Mouse (Mus musculus): ENCODE measurements at regions not wholly inside any gene's neighbourhood (a gene's known extent, or its start where the extent isn't known, plus 50 kb on each side); places are given as distances from the start of the nearest gene placed in this dataset.

GRCm38 (mm10) chr13:63701199-63702175 lies 113.6 kb upstream of the Ercc6l2 start:
- Histone ChIP-seq H3K9ac (ENCODE audit: low read depth, poor library complexity, severe bottlenecking) (no peak overlapping the region), H3K36me3 (ENCODE audit: control insufficient read depth, insufficient read depth, low read length, poor library complexity, severe bottlenecking) (no peaks in the 10 kb centered on the region), H3K4me1 (ENCODE audit: control insufficient read depth, insufficient read depth, low read length) (no peaks in the 10 kb centered on the region), H3K9me3 (replicated peaks; ENCODE audit: control insufficient read depth, insufficient read depth, low read length, poor library complexity, severe bottlenecking) (no peaks in the 10 kb centered on the region), H3K27me3 (ENCODE audit: control insufficient read depth, insufficient read depth, low read length, poor library complexity, severe bottlenecking) (no peaks in the 10 kb centered on the region), H3K4me3 (ENCODE audit: low read depth, low read length) (no peak overlapping the region), H3K27ac (ENCODE audit: insufficient read depth, low read length) (no peak overlapping the region)
- TF ChIP-seq CTCF (IDR thresholded peaks at IDR 0.05; ENCODE audit: low read depth, low read length) (no peak), POLR2A (IDR thresholded peaks at IDR 0.05; ENCODE audit: insufficient read depth, low read length) (no peak), EP300 (IDR thresholded peaks at IDR 0.05; ENCODE audit: insufficient read depth, low read depth, low read length) (no peak)

DNA sequence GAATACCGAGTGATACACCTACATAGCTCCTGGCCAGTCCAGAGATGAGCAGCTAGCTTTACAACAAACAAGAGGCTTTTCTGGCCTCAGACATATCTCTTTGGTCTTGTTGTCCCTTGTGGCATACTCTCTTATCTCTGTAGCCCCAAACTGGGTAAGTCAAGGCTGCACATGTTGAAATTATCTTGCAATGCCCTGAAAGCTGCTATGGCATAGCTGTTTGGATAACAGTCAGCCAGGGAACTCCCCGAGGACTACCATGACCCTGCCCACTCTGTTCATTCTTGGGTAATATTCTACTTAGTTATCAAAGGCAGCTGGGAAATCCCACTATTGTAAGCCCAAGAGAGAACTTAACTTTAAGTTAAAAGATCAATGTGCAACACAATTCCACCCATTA lies 106.5 kb upstream of the Ercc6l2 start:
- Histone ChIP-seq H3K36me3 (ENCODE audit: control insufficient read depth, insufficient read depth, low read length, poor library complexity, severe bottlenecking) (no peaks in the 10 kb centered on the region), H3K9ac (ENCODE audit: low read depth, poor library complexity, severe bottlenecking) (no peak overlapping the region), H3K4me3 (ENCODE audit: low read depth, low read length) (no peak overlapping the region), H3K9me3 (replicated peaks; ENCODE audit: control insufficient read depth, insufficient read depth, low read length, poor library complexity, severe bottlenecking) (no peaks in the 10 kb centered on the region; the same call in 1 of the 2 replicates), H3K27me3 (ENCODE audit: control insufficient read depth, insufficient read depth, low read length, poor library complexity, severe bottlenecking) (no peaks in the 10 kb centered on the region), H3K27ac (ENCODE audit: insufficient read depth, low read length) (no peak overlapping the region), H3K4me1 (ENCODE audit: control insufficient read depth, insufficient read depth, low read length) (no peaks in the 10 kb centered on the region)
- TF ChIP-seq CTCF (IDR thresholded peaks at IDR 0.05; ENCODE audit: low read depth, low read length) (no peak), POLR2A (IDR thresholded peaks at IDR 0.05; ENCODE audit: insufficient read depth, low read length) (no peak), EP300 (IDR thresholded peaks at IDR 0.05; ENCODE audit: insufficient read depth, low read depth, low read length) (no peak)

DNA sequence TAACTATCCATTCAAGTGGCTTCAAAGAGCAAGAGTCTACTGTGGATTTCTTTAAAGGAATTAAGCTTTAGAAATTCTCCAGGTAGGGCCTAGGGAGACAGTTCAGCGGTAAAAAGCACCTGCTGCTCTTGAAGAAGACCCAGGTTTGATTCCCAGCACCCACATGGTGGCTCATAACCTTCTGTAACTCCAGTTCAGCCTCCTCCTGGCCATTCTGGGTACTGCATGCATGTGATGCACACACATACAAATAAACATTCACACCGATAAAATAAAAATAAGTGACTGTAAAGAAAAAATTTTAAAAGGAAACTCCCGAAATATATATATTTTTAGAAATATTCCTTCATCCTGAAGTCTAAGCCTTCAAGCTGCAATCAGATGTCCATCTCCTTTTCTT lies 101.9 kb upstream of the Ercc6l2 start:
- no peaks in the 10 kb centered on the region for H3K27me3 ChIP-seq (ENCODE audit: control insufficient read depth, insufficient read depth, low read length, poor library complexity, severe bottlenecking)
- H3K4me3 ChIP-seq (ENCODE audit: low read depth, low read length), result no peak overlapping the region
- no peak for TF ChIP-seq EP300 (IDR thresholded peaks at IDR 0.05; ENCODE audit: insufficient read depth, low read depth, low read length)
- no peak for TF ChIP-seq POLR2A (IDR thresholded peaks at IDR 0.05; ENCODE audit: insufficient read depth, low read length)
- no peak for TF ChIP-seq CTCF (IDR thresholded peaks at IDR 0.05; ENCODE audit: low read depth, low read length)
- no peak overlapping the region for H3K9ac ChIP-seq (ENCODE audit: low read depth, poor library complexity, severe bottlenecking)
- H3K9me3 ChIP-seq (replicated peaks; ENCODE audit: control insufficient read depth, insufficient read depth, low read length, poor library complexity, severe bottlenecking), result no peaks in the 10 kb centered on the region; the same call in 1 of the 2 replicates
- no peaks in the 10 kb centered on the region for H3K4me1 ChIP-seq (ENCODE audit: control insufficient read depth, insufficient read depth, low read length)
- no peak overlapping the region for H3K27ac ChIP-seq (ENCODE audit: insufficient read depth, low read length)
- H3K36me3 ChIP-seq (ENCODE audit: control insufficient read depth, insufficient read depth, low read length, poor library complexity, severe bottlenecking), result no peaks in the 10 kb centered on the region

DNA sequence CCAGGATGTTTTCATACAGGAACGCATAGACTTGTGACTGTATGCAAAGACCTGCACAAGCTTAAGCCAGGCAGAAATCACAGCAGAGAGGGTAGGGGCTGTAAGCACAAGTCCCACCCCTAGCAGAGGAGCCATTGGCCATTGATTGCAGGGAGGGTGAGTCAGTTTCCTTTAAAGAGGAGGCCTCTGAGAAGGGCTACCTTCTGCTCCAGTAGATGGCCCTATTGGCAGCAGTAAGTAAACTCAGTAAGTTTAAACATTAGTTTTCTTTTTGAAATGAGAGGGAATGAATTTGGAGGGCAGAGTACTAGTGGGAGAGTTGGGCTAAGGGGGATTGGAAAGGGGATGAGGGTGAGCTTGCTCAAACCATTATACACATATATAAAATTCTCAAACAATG lies 98.5 kb upstream of the Ercc6l2 start:
- H3K4me3 ChIP-seq (ENCODE audit: low read depth, low read length), result no peak overlapping the region

DNA sequence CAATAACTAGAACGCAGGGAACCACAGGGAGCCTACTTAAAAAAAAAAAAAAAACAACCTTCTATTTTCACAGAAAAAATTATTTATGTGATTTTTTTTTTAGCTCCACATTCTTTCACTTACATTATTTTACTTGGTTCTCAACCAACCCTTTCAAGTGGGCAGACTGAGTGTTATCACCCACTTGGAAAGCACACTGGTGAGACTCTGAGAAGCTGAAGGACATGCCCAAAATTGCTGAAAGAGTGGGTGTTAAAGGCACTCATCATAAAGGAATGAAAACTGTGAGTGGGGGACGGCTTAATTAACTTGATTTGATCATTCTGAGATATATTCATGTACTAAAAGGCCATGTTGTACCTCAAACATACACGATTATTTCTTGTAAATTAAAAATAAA lies 97.8 kb upstream of the Ercc6l2 start:
- TF ChIP-seq POLR2A (IDR thresholded peaks at IDR 0.05; ENCODE audit: insufficient read depth, low read length), result no peak
- no peak for TF ChIP-seq EP300 (IDR thresholded peaks at IDR 0.05; ENCODE audit: insufficient read depth, low read depth, low read length)
- TF ChIP-seq CTCF (IDR thresholded peaks at IDR 0.05; ENCODE audit: low read depth, low read length), result no peak
- Histone ChIP-seq H3K27me3 (ENCODE audit: control insufficient read depth, insufficient read depth, low read length, poor library complexity, severe bottlenecking) (no peaks in the 10 kb centered on the region), H3K4me1 (ENCODE audit: control insufficient read depth, insufficient read depth, low read length) (peaks cover 10% of the 10 kb centered on the region), H3K27ac (ENCODE audit: insufficient read depth, low read length) (no peak overlapping the region), H3K36me3 (ENCODE audit: control insufficient read depth, insufficient read depth, low read length, poor library complexity, severe bottlenecking) (no peaks in the 10 kb centered on the region), H3K9me3 (replicated peaks; ENCODE audit: control insufficient read depth, insufficient read depth, low read length, poor library complexity, severe bottlenecking) (no peaks in the 10 kb centered on the region; the same call in 1 of the 2 replicates), H3K9ac (ENCODE audit: low read depth, poor library complexity, severe bottlenecking) (no peak overlapping the region), H3K4me3 (ENCODE audit: low read depth, low read length) (no peak overlapping the region)

More for the DNA sequence above, 98.5 kb upstream of the Ercc6l2 start:
- TF ChIP-seq POLR2A (IDR thresholded peaks at IDR 0.05; ENCODE audit: insufficient read depth, low read length), result no peak
- no peak for TF ChIP-seq EP300 (IDR thresholded peaks at IDR 0.05; ENCODE audit: insufficient read depth, low read depth, low read length)
- no peak for TF ChIP-seq CTCF (IDR thresholded peaks at IDR 0.05; ENCODE audit: low read depth, low read length)
- Histone ChIP-seq H3K27me3 (ENCODE audit: control insufficient read depth, insufficient read depth, low read length, poor library complexity, severe bottlenecking) (no peaks in the 10 kb centered on the region), H3K36me3 (ENCODE audit: control insufficient read depth, insufficient read depth, low read length, poor library complexity, severe bottlenecking) (no peaks in the 10 kb centered on the region), H3K9me3 (replicated peaks; ENCODE audit: control insufficient read depth, insufficient read depth, low read length, poor library complexity, severe bottlenecking) (no peaks in the 10 kb centered on the region; the same call in 1 of the 2 replicates), H3K9ac (ENCODE audit: low read depth, poor library complexity, severe bottlenecking) (no peak overlapping the region), H3K4me1 (ENCODE audit: control insufficient read depth, insufficient read depth, low read length) (peaks cover 10% of the 10 kb centered on the region), H3K27ac (ENCODE audit: insufficient read depth, low read length) (no peak overlapping the region)

- Histone ChIP-seq H3K27ac (ENCODE audit: insufficient read depth, low read length) (peak overlapping the region; percentile 59), H3K9me3 (replicated peaks; ENCODE audit: control insufficient read depth, insufficient read depth, low read length, poor library complexity, severe bottlenecking) (no peaks in the 10 kb centered on the region), H3K4me1 (ENCODE audit: control insufficient read depth, insufficient read depth, low read length) (peaks cover 10% of the 10 kb centered on the region), H3K4me3 (ENCODE audit: low read depth, low read length) (no peak overlapping the region), H3K27me3 (ENCODE audit: control insufficient read depth, insufficient read depth, low read length, poor library complexity, severe bottlenecking) (no peaks in the 10 kb centered on the region), H3K9ac (ENCODE audit: low read depth, poor library complexity, severe bottlenecking) (no peak overlapping the region), H3K36me3 (ENCODE audit: control insufficient read depth, insufficient read depth, low read length, poor library complexity, severe bottlenecking) (no peaks in the 10 kb centered on the region)
- TF ChIP-seq EP300 (IDR thresholded peaks at IDR 0.05; ENCODE audit: insufficient read depth, low read depth, low read length) (no peak), POLR2A (IDR thresholded peaks at IDR 0.05; ENCODE audit: insufficient read depth, low read length) (no peak)
These were observed 96.3 kb upstream of the Ercc6l2 start for GRCm38 (mm10) chr13:63718782-63719181.
